Mouse (Mus musculus): ENCODE data around the gene Phxr2. TPM values are rescaled to one million over a fixed set of nuclear protein-coding genes. Genes with fewer than 3 reads are reported as not detected.

Phxr2 gene
- 1.3 TPM for polyA plus RNA-seq (2017; shearing (Covaris generic))

GRCm38 (mm10) chr10:99126225-99126624, at the start of gene Phxr2:
TSS of gene Phxr2 (minus strand) at chr10:99126325.

GRCm38 (mm10) chr10:99107964-99108363, 18.2 kb downstream of the Phxr2 start, which contains the start of gene Galnt4:
TSS of gene Galnt4 (plus strand) at chr10:99108159.

GRCm38 (mm10) chr10:99106703-99107631, 19.2 kb downstream of the Phxr2 start, which contains the start of gene Poc1b:
TSS of gene Poc1b (plus strand) at chr10:99107036.

Other genes with a start within 250 kb of the Phxr2 start
- 160 TPM for gene Atp2b1, start 211.9 kb downstream of the Phxr2 start, polyA plus RNA-seq (2017; shearing (Covaris generic))
- gene Poc1b, start 19.3 kb downstream of the Phxr2 start, polyA plus RNA-seq (2017; shearing (Covaris generic)) = 26.9 TPM
- gene Galnt4, start 18.2 kb downstream of the Phxr2 start, polyA plus RNA-seq (2017; shearing (Covaris generic)) = 8.6 TPM
- 39.6 TPM for gene Dusp6, start 136.9 kb upstream of the Phxr2 start, polyA plus RNA-seq (2017; shearing (Covaris generic))